Mouse (Mus musculus): Measurements from ENCODE around the gene Agl. TPM values are rescaled to one million over a fixed set of nuclear protein-coding genes. Genes with fewer than 3 reads are reported as not detected.
"Not testable (repeated sequence)": the region's sequence is repeated elsewhere in the genome, so short reads cannot be mapped to it uniquely, and the experiment has no call there.

The Agl gene
- polyA plus RNA-seq, 1 experiment from 2014 or later: 15.0 TPM

- no peak overlapping the region for H3K9ac ChIP-seq
- no peaks in the 10 kb centered on the region for H3K9me3 ChIP-seq
- H3K27ac ChIP-seq (replicated peaks): no peak overlapping the region
- no peaks in the 10 kb centered on the region for H3K4me1 ChIP-seq (replicated peaks)
- H3K27me3 ChIP-seq: no peaks in the 10 kb centered on the region
- 90% methylated on average over 2 of the region's 2 CpGs for WGBS
- peaks cover 73% of the 10 kb centered on the region for H3K36me3 ChIP-seq
- no peak overlapping the region for H3K4me3 ChIP-seq
- no peak overlapping the region for H3K4me2 ChIP-seq
- no peak for ATAC-seq (ENCODE audit: low FRiP score, low read depth)
These were observed 31.0 kb downstream of the Agl start for GRCm38 (mm10) chr3:116776961-116777360.

GRCm38 (mm10) chr3:116773836-116774235, 34.1 kb downstream of the Agl start:
- H3K27me3 ChIP-seq: no peaks in the 10 kb centered on the region
- H3K9me3 ChIP-seq: no peaks in the 10 kb centered on the region
- H3K9ac ChIP-seq: no peak overlapping the region
- no peak for ATAC-seq (ENCODE audit: low FRiP score, low read depth)
- no peak overlapping the region for H3K4me2 ChIP-seq
- WGBS: 89% methylated on average over 12 of the region's 12 CpGs
- H3K4me1 ChIP-seq (replicated peaks): no peaks in the 10 kb centered on the region
- no peak overlapping the region for H3K27ac ChIP-seq (replicated peaks)
- H3K4me3 ChIP-seq: no peak overlapping the region
- peaks cover 72% of the 10 kb centered on the region for H3K36me3 ChIP-seq

GRCm38 (mm10) chr3:116771597-116771996, 36.4 kb downstream of the Agl start:
- WGBS: 87% methylated on average over 2 of the region's 2 CpGs

GRCm38 (mm10) chr3:116766963-116767362, 41.0 kb downstream of the Agl start:
- WGBS: 94% methylated on average over 7 of the region's 7 CpGs
- H3K27ac ChIP-seq (replicated peaks); H3K9me3 ChIP-seq; H3K4me1 ChIP-seq (replicated peaks); H3K9ac ChIP-seq; H3K27me3 ChIP-seq; ATAC-seq (ENCODE audit: low FRiP score, low read depth); H3K4me3 ChIP-seq; H3K4me2 ChIP-seq: not testable (repeated sequence)
- H3K36me3 ChIP-seq: peaks cover 41% of the 10 kb centered on the region

More at GRCm38 (mm10) chr3:116771597-116771996, 36.4 kb downstream of the Agl start:
- Histone ChIP-seq H3K36me3 (peaks cover 63% of the 10 kb centered on the region), H3K27ac (replicated peaks) (no peak overlapping the region), H3K4me1 (replicated peaks) (no peaks in the 10 kb centered on the region), H3K4me3 (no peak overlapping the region), H3K9ac (no peak overlapping the region), H3K4me2 (no peak overlapping the region), H3K9me3 (no peaks in the 10 kb centered on the region), H3K27me3 (no peaks in the 10 kb centered on the region)
- ATAC-seq (ENCODE audit: low FRiP score, low read depth): no peak

- Histone ChIP-seq H3K4me1 (replicated peaks) (no peaks in the 10 kb centered on the region), H3K27ac (replicated peaks) (no peak overlapping the region), H3K9me3 (no peaks in the 10 kb centered on the region), H3K36me3 (peaks cover 42% of the 10 kb centered on the region), H3K27me3 (no peaks in the 10 kb centered on the region), H3K4me2 (no peak overlapping the region), H3K9ac (no peak overlapping the region), H3K4me3 (no peak overlapping the region)
- 91% methylated on average over 8 of the region's 8 CpGs for WGBS
- no peak for ATAC-seq (ENCODE audit: low FRiP score, low read depth)
These were observed 55.1 kb downstream of the Agl start for GRCm38 (mm10) chr3:116752818-116753217.

GRCm38 (mm10) chr3:116751191-116751860, 56.6 kb downstream of the Agl start:
- ATAC-seq (ENCODE audit: low FRiP score, low read depth): 0 out of 2 replicates have a peak, but pooled peaks have one; percentile 54
- H3K27me3 ChIP-seq: no peaks in the 10 kb centered on the region
- H3K4me3 ChIP-seq: no peak overlapping the region
- peaks cover 27% of the 10 kb centered on the region for H3K36me3 ChIP-seq
- H3K4me1 ChIP-seq (replicated peaks): no peaks in the 10 kb centered on the region
- H3K9me3 ChIP-seq: no peaks in the 10 kb centered on the region
- no peak overlapping the region for H3K27ac ChIP-seq (replicated peaks)
- no peak overlapping the region for H3K9ac ChIP-seq
- WGBS: 83% methylated on average over 4 of the region's 4 CpGs
- H3K4me2 ChIP-seq: no peak overlapping the region

GRCm38 (mm10) chr3:116748391-116749170, 59.4 kb downstream of the Agl start:
- no peak for ATAC-seq (ENCODE audit: low FRiP score, low read depth)
- H3K36me3 ChIP-seq: peaks cover 25% of the 10 kb centered on the region
- no peaks in the 10 kb centered on the region for H3K9me3 ChIP-seq
- no peak overlapping the region for H3K4me2 ChIP-seq
- no peaks in the 10 kb centered on the region for H3K27me3 ChIP-seq
- H3K27ac ChIP-seq (replicated peaks): no peak overlapping the region
- H3K4me3 ChIP-seq: no peak overlapping the region
- 57% methylated on average over 8 of the region's 8 CpGs for WGBS
- H3K4me1 ChIP-seq (replicated peaks): no peaks in the 10 kb centered on the region
- H3K9ac ChIP-seq: no peak overlapping the region

GRCm38 (mm10) chr3:116747648-116748047, 60.3 kb downstream of the Agl start:
- not testable (repeated sequence) for ATAC-seq (ENCODE audit: low FRiP score, low read depth); H3K9ac ChIP-seq; H3K4me1 ChIP-seq (replicated peaks); H3K27ac ChIP-seq (replicated peaks); H3K4me2 ChIP-seq; H3K9me3 ChIP-seq; H3K4me3 ChIP-seq; H3K27me3 ChIP-seq
- 91% methylated on average over 7 of the region's 7 CpGs for whole genome bisulfite sequencing
- peaks cover 25% of the 10 kb centered on the region for H3K36me3 ChIP-seq

- no peak for ATAC-seq (ENCODE audit: low FRiP score, low read depth)
- WGBS: 85% methylated on average over 9 of the region's 9 CpGs
- Histone ChIP-seq H3K9me3 (no peaks in the 10 kb centered on the region), H3K9ac (no peak overlapping the region), H3K4me2 (no peak overlapping the region), H3K27me3 (no peaks in the 10 kb centered on the region), H3K36me3 (peaks cover 8% of the 10 kb centered on the region; the same call in 1 of the 2 replicates), H3K4me3 (no peak overlapping the region), H3K27ac (replicated peaks) (no peak overlapping the region), H3K4me1 (replicated peaks) (no peaks in the 10 kb centered on the region)
These were observed 67.0 kb downstream of the Agl start for GRCm38 (mm10) chr3:116740963-116741362.

GRCm38 (mm10) chr3:116740106-116740505, 67.9 kb downstream of the Agl start:
- Histone ChIP-seq H3K9me3 (no peaks in the 10 kb centered on the region), H3K4me1 (replicated peaks) (no peaks in the 10 kb centered on the region), H3K36me3 (peaks cover 8% of the 10 kb centered on the region; the same call in 1 of the 2 replicates), H3K27ac (replicated peaks) (no peak overlapping the region), H3K4me2 (no peak overlapping the region), H3K27me3 (no peaks in the 10 kb centered on the region), H3K4me3 (no peak overlapping the region), H3K9ac (no peak overlapping the region)
- ATAC-seq (ENCODE audit: low FRiP score, low read depth): no peak
- WGBS: 89% methylated on average over 5 of the region's 5 CpGs

- H3K4me2 ChIP-seq: no peak overlapping the region
- H3K9me3 ChIP-seq: no peaks in the 10 kb centered on the region
- H3K4me1 ChIP-seq (replicated peaks): no peaks in the 10 kb centered on the region
- no peaks in the 10 kb centered on the region for H3K36me3 ChIP-seq
- WGBS: 79% methylated on average over 8 of the region's 8 CpGs
- H3K9ac ChIP-seq: no peak overlapping the region
- H3K27me3 ChIP-seq: no peaks in the 10 kb centered on the region
- H3K27ac ChIP-seq (replicated peaks): no peak overlapping the region
- H3K4me3 ChIP-seq: no peak overlapping the region
- no peak for ATAC-seq (ENCODE audit: low FRiP score, low read depth)
These were observed 70.6 kb downstream of the Agl start for GRCm38 (mm10) chr3:116737326-116737731.

- Histone ChIP-seq H3K4me3 (no peak overlapping the region), H3K27ac (replicated peaks) (no peak overlapping the region), H3K36me3 (no peaks in the 10 kb centered on the region), H3K9ac (no peak overlapping the region), H3K27me3 (no peaks in the 10 kb centered on the region), H3K4me1 (replicated peaks) (0 out of 2 replicates have a peak, but pooled peaks cover 5% of the 10 kb centered on the region), H3K4me2 (no peak overlapping the region), H3K9me3 (no peaks in the 10 kb centered on the region)
- no peak for ATAC-seq (ENCODE audit: low FRiP score, low read depth)
- WGBS: 50% methylated on average over 2 of the region's 2 CpGs
These were observed 78.3 kb downstream of the Agl start for GRCm38 (mm10) chr3:116729483-116730174.

All from hindbrain, embryonic 15.5 days (tissue).